Mouse (Mus musculus): ENCODE results near the gene Nags.

GRCm38 (mm10) chr11:102101219-102101618 lies 44.1 kb upstream of the Nags start, which contains the start of gene Ppy:
- TF ChIP-seq CTCF (IDR thresholded peaks at IDR 0.05; ENCODE audit: insufficient read depth, low read length) (no peak), POLR2A (IDR thresholded peaks at IDR 0.05; ENCODE audit: borderline replicate concordance, extremely low read depth, low read depth, low read length) (no peak)
